Mouse (Mus musculus): ENCODE measurements at regions not wholly inside any gene's neighbourhood (a gene's known extent, or its start where the extent isn't known, plus 50 kb on each side); places are given as distances from the start of the nearest gene placed in this dataset.
A peak's percentile ranks its signal among the peaks of the same experiment; 100 is the strongest.

DNA sequence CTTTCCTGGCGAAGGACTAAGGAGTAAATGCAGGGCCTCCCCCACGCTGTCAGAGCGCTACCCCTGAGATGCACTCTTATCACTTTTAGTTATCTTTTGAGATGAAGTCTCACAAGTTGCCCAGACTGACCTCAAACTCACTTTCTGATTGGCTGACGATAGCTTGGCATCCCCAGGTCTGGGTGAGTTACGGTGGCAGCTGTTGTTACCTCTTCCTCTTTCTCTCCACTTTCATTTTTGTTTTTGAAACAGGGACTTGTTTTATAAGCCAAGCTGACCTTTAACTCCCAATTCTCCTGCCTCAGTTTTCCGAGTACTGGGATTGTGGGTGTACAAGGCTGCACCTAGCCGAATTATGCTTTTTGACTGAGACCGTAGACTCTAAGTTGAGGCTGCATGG, 53.0 kb upstream of the Tcf7l2 start:
- peak; percentile 85 for ATAC-seq (replicated peaks; ENCODE audit: poor library complexity)

DNA sequence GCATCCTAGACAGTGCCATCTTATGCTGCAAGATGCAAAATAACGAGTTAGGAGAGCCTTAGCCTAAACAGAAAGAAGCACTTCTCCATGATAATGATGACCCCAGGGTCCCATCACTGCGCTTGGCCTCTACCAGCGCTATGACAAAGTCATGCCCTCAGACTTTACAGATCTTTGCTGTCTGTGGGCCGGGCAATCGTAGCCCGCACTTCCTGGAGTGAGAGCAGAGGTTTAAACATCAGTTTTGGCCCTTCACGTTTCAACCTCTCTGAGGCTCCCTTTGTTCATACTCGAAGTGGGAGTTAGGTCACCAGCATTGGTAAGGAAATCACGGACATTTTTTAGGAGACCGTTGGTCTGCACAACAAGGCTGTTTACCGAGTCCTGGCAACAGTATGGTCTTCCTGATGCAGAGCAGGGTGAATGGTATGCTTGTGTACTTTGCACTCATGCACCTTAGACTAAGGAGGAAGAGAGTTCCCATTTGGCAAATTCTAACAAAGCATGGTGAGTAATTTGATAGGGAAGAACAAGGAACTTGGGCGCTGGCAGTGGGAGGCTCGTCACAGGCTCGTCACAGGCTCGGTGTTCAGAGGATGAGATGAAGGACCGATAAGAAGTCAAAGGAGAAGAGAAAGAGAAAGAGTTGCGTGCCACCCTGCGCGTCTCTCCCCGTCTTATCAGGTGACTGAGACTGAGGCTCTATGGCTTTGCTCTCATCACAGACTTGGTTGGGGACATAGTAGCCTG, 52.2 kb upstream of the Tcf7l2 start:
- no peak for ATAC-seq (replicated peaks; ENCODE audit: poor library complexity)

Data from megakaryocyte progenitor cell, adult 5-6 weeks (primary cell).